Comparison of ENCODE assay signal across 8 mouse cellular contexts in genomic region chr14:21052781-21053130, GRCm38 (mm10). TPM values are rescaled to one million over a fixed set of nuclear protein-coding genes. Genes with fewer than 3 reads are reported as not detected.
DNase-seq lines count a peak whose midpoint lies in the region; ATAC-seq and TF ChIP-seq lines count a peak whose summit lies in the region.

No protein-coding gene starts in this region.

- intact Hi-C loops in left cerebral cortex, postnatal 10 days (cut with DNase I), result loop anchor here (5.0 kb wide), 1 partner anchor 65 kb away; no protein-coding TSS in a partner anchor

- peak overlapping the region; percentile 83 for H3K9ac ChIP-seq in forebrain, embryonic 16.5 days (replicated peaks; ENCODE audit: low read depth, low read length)
- peak overlapping the region; percentile 11; the same call in 1 of the 2 replicates for H3K9ac ChIP-seq in stomach, embryonic 14.5 days (replicated peaks; ENCODE audit: low read depth, low read length)

- peak; percentile 68 for ATAC-seq in forebrain, embryonic 16.5 days
- ATAC-seq in hematopoietic stem cell, adult 5-6 weeks (replicated peaks in 1 of 2; ENCODE audit: insufficient read depth in 1 of 2, low FRiP score in 2 of 2, low TSS enrichment in 1 of 2, low read depth in 1 of 2, poor library complexity in 2 of 2, severe bottlenecking in 2 of 2), result peak; percentile 12 to 17; a peak in 1 of 4 replicates
- peak; percentile 45 for ATAC-seq in megakaryocyte progenitor cell, adult 5-6 weeks (replicated peaks; ENCODE audit: poor library complexity)
- peak; percentile 78 for ATAC-seq in stomach, embryonic 14.5 days (ENCODE audit: insufficient number of reproducible peaks, insufficient read depth, low FRiP score, low read depth)

- DNase-seq in layer of hippocampus, adult 2 months (ENCODE audit: low spot score in 2 of 2), result peak in 1 of 2 experiments; percentile 38
- DNase-seq in layer of hippocampus, postnatal 36 days, result no peak
- peak; percentile 86 for DNase-seq in cerebellum, adult 11-12 months
- DNase-seq in left cerebral cortex, postnatal 10 days (ENCODE audit: extremely low spot score in 1 of 2, low spot score in 2 of 2), result peak; percentile 62 to 86

- H3K4me3 ChIP-seq in layer of hippocampus, adult 2 months, result peak overlapping the region; percentile 100
- H3K4me3 ChIP-seq in forebrain, embryonic 16.5 days (replicated peaks; ENCODE audit: low read length), result peak overlapping the region; percentile 80
- peak overlapping the region; percentile 94 for H3K4me3 ChIP-seq in stomach, embryonic 14.5 days (ENCODE audit: low read depth, low read length)

- H3K9me3 ChIP-seq in forebrain, embryonic 16.5 days (ENCODE audit: control insufficient read depth, low read length), result no peaks in the 10 kb centered on the region
- H3K9me3 ChIP-seq in stomach, embryonic 14.5 days (ENCODE audit: control insufficient read depth, low read depth, low read length), result no peaks in the 10 kb centered on the region

- H3K27me3 ChIP-seq in forebrain, embryonic 16.5 days (replicated peaks; ENCODE audit: control insufficient read depth, insufficient read depth, low read length), result no peaks in the 10 kb centered on the region
- H3K27me3 ChIP-seq in stomach, embryonic 14.5 days (ENCODE audit: control insufficient read depth, insufficient read depth, low read length), result no peaks in the 10 kb centered on the region

- H3K4me1 ChIP-seq in forebrain, embryonic 16.5 days (replicated peaks; ENCODE audit: control insufficient read depth, insufficient read depth, low read length), result peaks cover 11% of the 10 kb centered on the region
- 0 out of 2 replicates have a peak, but pooled peaks cover 4% of the 10 kb centered on the region for H3K4me1 ChIP-seq in stomach, embryonic 14.5 days (ENCODE audit: control insufficient read depth, insufficient read depth, low read length)

- WGBS in forebrain, embryonic 16.5 days, result under 1% methylated on average over 25 of the region's 25 CpGs
- 0% methylated on average over 24 of the region's 25 CpGs for WGBS in stomach, embryonic 14.5 days

- peak overlapping the region; percentile 89 for H3K4me2 ChIP-seq in forebrain, embryonic 16.5 days (ENCODE audit: low read length)
- peak overlapping the region; percentile 60 for H3K4me2 ChIP-seq in stomach, embryonic 14.5 days (replicated peaks; ENCODE audit: low read depth, low read length)

- H3K36me3 ChIP-seq in forebrain, embryonic 16.5 days (ENCODE audit: control insufficient read depth, insufficient read depth), result no peaks in the 10 kb centered on the region
- no peaks in the 10 kb centered on the region for H3K36me3 ChIP-seq in stomach, embryonic 14.5 days (ENCODE audit: control insufficient read depth, insufficient read depth, low read length)

- peak; percentile 61 for TF ChIP-seq CTCF in layer of hippocampus, adult 2 months (conservative IDR thresholded peaks at IDR 0.05)

- peak overlapping the region; percentile 98 for H3K27ac ChIP-seq in layer of hippocampus, adult 2 months
- H3K27ac ChIP-seq in forebrain, embryonic 16.5 days (ENCODE audit: low read length), result peak overlapping the region; percentile 83
- peak overlapping the region; percentile 89; the same call in 1 of the 2 replicates for H3K27ac ChIP-seq in stomach, embryonic 14.5 days (ENCODE audit: low read length)

RNA-seq across cellular contexts. Expression of gene Adk, which starts 0.4 kb away (rescaled TPM):
- 10 to 100 TPM; 62.5 to 72.3 TPM for total RNA-seq in layer of hippocampus, adult 2 months (2021)
- total RNA-seq in layer of hippocampus, postnatal 36 days (2021), result 10 to 100 TPM; 62.6 to 77.3 TPM
- polyA plus RNA-seq in forebrain, embryonic 16.5 days (2015; fragmentation: Nextera tagmentation; extraction: Ambion mirVana), result 71.9 and 82.3 TPM in 2 replicates
- 55.9 and 67.7 TPM in 2 replicates for total RNA-seq in hematopoietic stem cell, adult 5-6 weeks (2017)
- 10 to 100 TPM; 59.5 to 61.9 TPM for total RNA-seq in left cerebral cortex, postnatal 10 days (2021)
- total RNA-seq in megakaryocyte progenitor cell, adult 5-6 weeks (2015), result 100 and 106 TPM in 2 replicates
- 104 and 129 TPM in 2 replicates for total RNA-seq in megakaryocyte progenitor cell, adult 5-6 weeks (2017)
- polyA plus RNA-seq in stomach, embryonic 14.5 days (2014; fragmentation: Nextera tagmentation; extraction: Ambion mirVana), result 139 and 145 TPM in 2 replicates

RNA-seq across cellular contexts. Expression of gene Ap3m1, which starts 0.4 kb away (rescaled TPM):
- 10 to 100 TPM; 67.0 to 70.9 TPM for total RNA-seq in layer of hippocampus, adult 2 months (2021)
- total RNA-seq in layer of hippocampus, postnatal 36 days (2021), result 10 to 100 TPM; 76.3 to 78.0 TPM
- 101 and 109 TPM in 2 replicates for polyA plus RNA-seq in forebrain, embryonic 16.5 days (2015; fragmentation: Nextera tagmentation; extraction: Ambion mirVana)
- 45.5 and 59.2 TPM in 2 replicates for total RNA-seq in hematopoietic stem cell, adult 5-6 weeks (2017)
- total RNA-seq in left cerebral cortex, postnatal 10 days (2021), result 10 to 100 TPM; 79.9 to 87.7 TPM
- total RNA-seq in megakaryocyte progenitor cell, adult 5-6 weeks (2015), result 56.9 and 71.1 TPM in 2 replicates
- total RNA-seq in megakaryocyte progenitor cell, adult 5-6 weeks (2017), result 60.1 and 71.0 TPM in 2 replicates
- polyA plus RNA-seq in stomach, embryonic 14.5 days (2014; fragmentation: Nextera tagmentation; extraction: Ambion mirVana), result 78.1 and 85.3 TPM in 2 replicates

Comparison
In these comparisons a context has a peak if more than half of its experiments do, and no peak if none do; other contexts are left out.
1. DNase-seq: peak in cerebellum, adult 11-12 months (single experiment) and left cerebral cortex, postnatal 10 days (2 of 2); none in layer of hippocampus, postnatal 36 days (0 of 2).
2. ATAC-seq: peak in every context shown above with its lines; median percentile 78 in stomach, embryonic 14.5 days; 68 in forebrain, embryonic 16.5 days; 45 in megakaryocyte progenitor cell, adult 5-6 weeks; 14 in hematopoietic stem cell, adult 5-6 weeks.
3. Peak in every context shown above with its lines, with median percentiles within 50 percentile points of each other: H3K27ac ChIP-seq and H3K4me3 ChIP-seq.